Mouse (Mus musculus): ENCODE measurements around the gene Plscr2. TPM values are rescaled to one million over a fixed set of nuclear protein-coding genes. Genes with fewer than 3 reads are reported as not detected.

Gene Plscr2
- total RNA-seq, 2 experiments from 2014 or later: 1.6 to 2.5 TPM

DNA sequence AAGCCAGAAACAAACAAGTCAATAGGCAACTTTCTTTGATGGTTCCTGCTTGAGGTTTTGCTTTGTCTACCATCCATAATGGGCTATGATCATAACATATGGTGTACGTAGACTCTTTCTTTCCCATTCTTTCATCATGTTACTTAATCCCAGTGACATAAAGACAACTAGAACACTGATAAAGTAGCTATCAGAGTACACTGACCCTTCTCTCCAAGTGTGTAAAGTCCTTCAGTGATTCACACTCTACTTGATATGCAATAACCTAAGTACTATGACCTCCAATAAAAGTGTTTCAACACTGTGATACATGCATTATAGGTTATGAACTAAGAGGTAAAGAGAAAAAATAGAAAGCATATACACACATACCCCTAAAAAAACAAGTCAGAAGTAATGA lies 61.7 kb downstream of the Plscr2 start:
- no peak for DNase-seq (ENCODE audit: extremely low spot score in 1 of 2, low spot score in 1 of 2)

DNA sequence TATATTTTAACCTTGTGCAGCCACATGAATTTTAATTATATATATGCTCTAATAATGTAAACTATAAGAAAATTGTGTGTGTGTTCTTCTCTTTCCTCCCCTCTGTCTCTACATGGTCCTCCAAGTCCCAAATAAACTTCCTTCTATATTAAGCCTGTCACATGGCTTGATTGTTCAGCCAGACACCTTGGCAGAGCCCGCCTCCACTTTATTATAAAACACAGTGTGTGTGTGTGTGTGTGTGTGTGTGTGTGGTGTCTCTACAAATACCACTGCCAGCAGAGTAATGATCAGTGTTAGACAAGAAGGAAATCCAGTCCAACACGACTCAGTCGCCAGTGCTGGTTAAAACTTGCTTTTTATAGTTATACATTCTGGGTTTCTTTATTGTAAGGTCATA lies 62.3 kb downstream of the Plscr2 start:
- DNase-seq (ENCODE audit: extremely low spot score in 1 of 2, low spot score in 1 of 2): no peak

DNA sequence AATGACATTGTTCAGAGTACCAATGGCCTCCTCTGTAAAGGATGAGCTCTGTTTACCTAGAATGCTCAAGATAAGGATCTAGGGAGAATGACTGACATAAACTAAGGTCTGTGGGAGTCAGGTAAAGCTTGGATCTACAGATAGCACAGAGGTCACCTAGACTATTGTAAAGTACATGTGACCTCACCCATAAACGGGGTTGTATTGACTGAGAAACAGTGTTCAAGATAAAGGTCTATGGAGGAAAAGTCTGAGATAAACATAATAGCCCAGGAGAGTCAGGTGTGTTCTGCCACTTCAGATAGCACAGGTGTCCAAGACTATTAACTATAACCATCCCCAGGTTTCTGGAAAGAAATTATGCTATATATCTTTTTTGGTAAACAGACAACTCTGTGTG lies 63.6 kb downstream of the Plscr2 start:
- no peak for DNase-seq (ENCODE audit: extremely low spot score in 1 of 2, low spot score in 1 of 2)

Small RNA genes lying within 50 kb of the gene (microRNA-seq; reads per million reads assigned to microRNA genes)
- gene Mir6386: 0 reads per million in 2 experiments

Other genes with a start within 250 kb of the Plscr2 start
- not detected for gene Plscr5, start 82.7 kb upstream of the Plscr2 start, total RNA-seq (2021)
- gene Plscr1, start 25.9 kb upstream of the Plscr2 start, total RNA-seq (2021): 1 to 10 TPM; 1.4 to 1.5 TPM
- not detected for gene 1700057G04Rik, start 33.8 kb downstream of the Plscr2 start, total RNA-seq (2021)
- 1 to 10 TPM; 2.4 TPM for gene Plscr4, start 181.8 kb downstream of the Plscr2 start, total RNA-seq (2021)

Measured in layer of hippocampus, postnatal 25 days (tissue).